Mouse (Mus musculus) small intestine, adult 2 months (tissue): ENCODE data around the gene Cdca3. TPM values are rescaled to one million over a fixed set of nuclear protein-coding genes. Genes with fewer than 3 reads are reported as not detected.
A peak's percentile ranks its signal among the peaks of the same experiment; 100 is the strongest.

Source experiments
- H3K27ac ChIP-seq: fragments of 200-500 bp; 2 replicates; pipeline ENCODE4 v1.5.1; 2012; ENCODE audit warnings: low read depth, low read length, control low read depth, inconsistent platforms; ENCODE audit not compliant: insufficient read depth
- H3K27me3 ChIP-seq: fragments of 200-500 bp; 2 replicates; pipeline ENCODE4 v1.6.1; 2012; ENCODE audit warnings: mild to moderate bottlenecking, moderate library complexity, low read length, inconsistent platforms; ENCODE audit not compliant: control insufficient read depth, insufficient read depth
- H3K36me3 ChIP-seq: fragments of 200-500 bp; 2 replicates; pipeline ENCODE4 v1.6.1; 2012; ENCODE audit warnings: mild to moderate bottlenecking, low read length, control low read depth, inconsistent platforms; ENCODE audit not compliant: control insufficient read depth, insufficient read depth
- H3K4me1 ChIP-seq: fragments of 200-500 bp; 2 replicates; pipeline ENCODE4 v1.6.1; 2012; ENCODE audit warnings: low read length, inconsistent platforms, mixed read lengths; ENCODE audit not compliant: control insufficient read depth, insufficient read depth, insufficient read length
- H3K4me3 ChIP-seq: fragments of 200-500 bp; 2 replicates; pipeline ENCODE4 v1.5.1; 2012; ENCODE audit warnings: low read depth, mild to moderate bottlenecking, control low read depth, inconsistent platforms, low read length, moderate library complexity
- CTCF ChIP-seq: fragments of 200-500 bp; IDR thresholded peaks from 2 replicates; pipeline ENCODE4 v1.5.1; 2012; ENCODE audit warnings: low read depth, mild to moderate bottlenecking, control low read depth, inconsistent platforms, low read length, moderate library complexity, mixed read lengths; ENCODE audit not compliant: insufficient replicate concordance, insufficient read length; ENCODE audit errors: extremely low read depth
- POLR2A ChIP-seq: fragments of 200-500 bp; IDR thresholded peaks from 2 replicates; pipeline ENCODE4 v1.6.1; 2012; ENCODE audit warnings: low read depth, mild to moderate bottlenecking, control low read depth, inconsistent platforms, low read length, moderate library complexity
- WGBS: fragments of 180-500 bp; shearing (Covaris S2); methylation state at CpG from one replicate; pipeline ENCODE4 v1.1.7; 2018; 5-methylcytosine and 5-hydroxymethylcytosine counted together
- polyA plus RNA-seq: library from polyadenylated mRNA; depleted of rRNA; stranded (reverse); fragments of >200 nt; gene quantifications from 2 replicates; pipeline ENCODE4 v1.2.3, GENCODE M21; 2012; rRNA removed

Cdca3 gene
- polyA plus RNA-seq: 32.2 and 52.9 TPM in 2 replicates

DNA sequence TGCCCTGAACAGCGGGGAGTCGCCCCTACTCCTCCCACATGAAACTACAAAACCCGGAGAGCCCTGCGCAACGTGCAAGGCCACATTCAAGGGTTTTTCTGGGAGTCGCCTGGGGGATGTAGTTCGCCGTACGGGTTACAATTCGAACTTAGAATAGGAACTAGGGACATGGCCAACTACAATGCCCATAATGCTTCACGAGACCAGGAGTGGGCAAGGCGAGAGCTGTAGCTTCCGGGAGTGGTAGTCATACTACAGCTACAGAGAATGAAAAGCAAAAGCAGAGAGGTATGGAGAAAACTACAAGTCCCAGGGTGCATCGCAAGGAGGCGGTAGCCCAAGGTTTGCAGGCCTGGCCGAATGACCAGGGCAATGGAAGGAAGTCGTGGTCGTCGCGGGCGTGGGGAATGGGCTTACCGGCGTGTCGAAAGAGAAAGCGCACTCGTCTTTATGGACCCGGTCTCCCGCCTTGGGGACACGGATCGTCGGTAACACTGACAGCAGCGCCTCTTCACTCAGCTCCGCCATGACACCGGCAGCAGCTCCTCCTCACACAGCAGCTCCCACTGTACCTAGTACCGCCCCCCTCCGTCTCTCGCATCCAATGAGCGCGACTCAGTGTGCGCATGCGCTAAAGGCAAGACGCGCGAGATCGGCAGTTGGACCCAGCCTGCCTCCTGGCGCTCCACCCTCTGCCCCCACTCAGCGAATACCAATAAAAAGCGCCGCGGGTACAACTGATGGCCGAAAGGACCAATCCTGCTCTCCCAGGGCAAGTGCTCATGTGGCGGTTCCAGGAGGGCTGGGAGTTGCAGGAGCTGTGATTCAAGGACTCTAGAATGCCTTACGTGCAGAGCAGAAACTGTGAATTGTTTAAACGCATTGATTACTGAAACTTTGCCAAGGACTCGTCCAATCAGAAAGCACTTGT is at the start of gene Cdca3, which contains the start of gene Usp5:
Gene Cdca3 (plus strand): TSS at position 680 of the 931 bp plus-strand sequence.
Gene Usp5 (minus strand): TSS at position 617 of the 931 bp plus-strand sequence.
- Histone ChIP-seq H3K27ac (peak within 1 kb of the TSS; percentile 89), H3K4me3 (peak within 1 kb of the TSS; percentile 71), H3K4me1 (peaks cover 9% of the 10 kb centered on the region), H3K36me3 (peaks cover 18% of the 10 kb centered on the region), H3K27me3 (no peaks in the 10 kb centered on the region)
- under 1% methylated on average over 55 of the region's 55 CpGs for WGBS
- TF ChIP-seq POLR2A (peak; percentile 56; the same call in 1 of the 2 replicates), CTCF (0 out of 2 replicates have a peak, but pooled peaks have one; percentile 12)

- Histone ChIP-seq H3K36me3 (no peaks in the 10 kb centered on the region), H3K4me1 (peaks cover 6% of the 10 kb centered on the region; the same call in 1 of the 2 replicates), H3K27me3 (no peaks in the 10 kb centered on the region; the same call in 1 of the 2 replicates), H3K27ac (no peak overlapping the region), H3K4me3 (peak overlapping the region; percentile 55)
- WGBS: 16% methylated on average over 10 of the region's 10 CpGs
- TF ChIP-seq POLR2A: no peak
- TF ChIP-seq CTCF: no peak
Measured at GRCm38 (mm10) chr6:124779984-124780416, 49.3 kb upstream of the Cdca3 start.

GRCm38 (mm10) chr6:124780917-124781316 is 48.4 kb upstream of the Cdca3 start:
- TF ChIP-seq CTCF (no peak), POLR2A (no peak)

GRCm38 (mm10) chr6:124782436-124782835 is 46.9 kb upstream of the Cdca3 start:
- no peaks in the 10 kb centered on the region; the same call in 1 of the 2 replicates for H3K27me3 ChIP-seq
- H3K4me3 ChIP-seq: peak overlapping the region; percentile 55
- no peak for TF ChIP-seq POLR2A
- no peak for TF ChIP-seq CTCF
- peaks cover 6% of the 10 kb centered on the region; the same call in 1 of the 2 replicates for H3K4me1 ChIP-seq
- H3K27ac ChIP-seq: no peak overlapping the region
- 13% methylated on average over 6 of the region's 6 CpGs for WGBS
- no peaks in the 10 kb centered on the region for H3K36me3 ChIP-seq

More at GRCm38 (mm10) chr6:124780917-124781316, 48.4 kb upstream of the Cdca3 start:
- no peaks in the 10 kb centered on the region; the same call in 1 of the 2 replicates for H3K27me3 ChIP-seq
- WGBS: 84% methylated on average over 7 of the region's 7 CpGs
- peaks cover 6% of the 10 kb centered on the region; the same call in 1 of the 2 replicates for H3K4me1 ChIP-seq
- H3K27ac ChIP-seq: no peak overlapping the region
- H3K4me3 ChIP-seq: no peak overlapping the region
- no peaks in the 10 kb centered on the region for H3K36me3 ChIP-seq

GRCm38 (mm10) chr6:124786756-124787420 is 42.5 kb upstream of the Cdca3 start:
- Histone ChIP-seq H3K4me3 (no peak overlapping the region), H3K27me3 (no peaks in the 10 kb centered on the region), H3K36me3 (no peaks in the 10 kb centered on the region), H3K27ac (no peak overlapping the region), H3K4me1 (peaks cover 2% of the 10 kb centered on the region; the same call in 1 of the 2 replicates)
- TF ChIP-seq POLR2A (no peak), CTCF (no peak)
- WGBS: 29% methylated on average over 8 of the region's 8 CpGs

GRCm38 (mm10) chr6:124787722-124788121 is 41.6 kb upstream of the Cdca3 start:
- no peaks in the 10 kb centered on the region for H3K27me3 ChIP-seq
- 81% methylated on average over 10 of the region's 10 CpGs for WGBS
- H3K4me3 ChIP-seq: no peak overlapping the region
- H3K36me3 ChIP-seq: no peaks in the 10 kb centered on the region
- TF ChIP-seq POLR2A (no peak), CTCF (no peak)
- no peak overlapping the region for H3K27ac ChIP-seq
- H3K4me1 ChIP-seq: peaks cover under 1% of the 10 kb centered on the region; the same call in 1 of the 2 replicates

DNA sequence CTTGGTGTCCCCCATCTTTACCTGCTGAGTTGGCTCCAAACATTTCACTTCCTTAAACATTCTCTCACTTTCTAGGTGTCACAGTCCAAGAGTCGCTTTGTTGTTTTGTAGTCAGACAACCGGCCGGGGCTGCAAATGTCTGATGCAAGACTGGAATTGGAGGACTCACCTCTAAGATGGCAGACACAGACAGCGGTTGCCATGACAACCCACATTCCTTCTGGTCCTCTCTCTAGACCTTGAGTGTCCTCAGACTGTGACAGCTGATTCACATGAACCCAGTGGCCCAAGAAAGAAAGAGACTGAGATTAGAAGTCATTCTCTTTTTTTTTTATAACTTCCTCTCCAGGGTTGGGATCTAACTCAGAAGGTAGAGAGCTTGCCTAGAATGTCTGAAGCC is 39.8 kb upstream of the Cdca3 start:
- Histone ChIP-seq H3K36me3 (no peaks in the 10 kb centered on the region), H3K4me3 (no peak overlapping the region), H3K4me1 (no peaks in the 10 kb centered on the region), H3K27me3 (no peaks in the 10 kb centered on the region), H3K27ac (no peak overlapping the region)
- TF ChIP-seq CTCF: no peak
- TF ChIP-seq POLR2A: no peak
- 77% methylated on average over 4 of the region's 4 CpGs for WGBS
